Mouse (Mus musculus) left cerebral cortex, postnatal 25 days (tissue): ENCODE results near the gene Alpi. TPM values are rescaled to one million over a fixed set of nuclear protein-coding genes. Genes with fewer than 3 reads are reported as not detected.

Experiments used
- DNase-seq, 2 experiments: peaks; one replicate each; pipeline ENCODE4 v3.0.0; 2022; ENCODE audit warnings: low spot score in 2 of 2, mixed read lengths in 1 of 2
- intact Hi-C: fragments of 180-260 bp; cut with DNase I; formaldehyde crosslinking; loops from one replicate; pipeline ENCODE4 v1.15.1; 2025
- total RNA-seq, 2 experiments: library from RNA; stranded (reverse); gene quantifications; 2 replicates each; pipeline ENCODE4 v1.2.3; 2021

Alpi gene
- not detected for total RNA-seq

DNA sequence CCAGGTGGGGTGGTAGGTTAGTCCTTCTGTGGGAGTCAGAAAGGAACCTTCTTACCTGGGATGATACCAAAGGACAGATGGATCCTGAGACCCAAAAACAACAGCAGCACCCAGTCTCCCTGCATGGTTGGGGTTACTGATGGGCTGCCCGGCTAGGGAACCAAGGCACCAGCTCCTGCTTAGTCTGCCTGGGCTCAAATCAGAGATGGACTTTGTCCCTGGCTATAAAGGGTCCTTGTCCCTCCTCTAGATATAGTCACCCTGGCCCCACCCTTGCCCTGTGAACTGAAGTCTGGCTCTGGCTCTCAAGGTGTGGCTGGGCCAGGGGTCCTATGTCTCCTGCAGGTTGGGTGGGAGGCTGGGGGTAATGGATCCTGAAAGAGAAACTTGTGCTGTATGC lies at the start of gene Alpi:
Gene Alpi (minus strand): TSS at position 196 of the 400 bp plus-strand sequence.
- DNase-seq = no peak
- intact Hi-C loops = no loop called here

DNA sequence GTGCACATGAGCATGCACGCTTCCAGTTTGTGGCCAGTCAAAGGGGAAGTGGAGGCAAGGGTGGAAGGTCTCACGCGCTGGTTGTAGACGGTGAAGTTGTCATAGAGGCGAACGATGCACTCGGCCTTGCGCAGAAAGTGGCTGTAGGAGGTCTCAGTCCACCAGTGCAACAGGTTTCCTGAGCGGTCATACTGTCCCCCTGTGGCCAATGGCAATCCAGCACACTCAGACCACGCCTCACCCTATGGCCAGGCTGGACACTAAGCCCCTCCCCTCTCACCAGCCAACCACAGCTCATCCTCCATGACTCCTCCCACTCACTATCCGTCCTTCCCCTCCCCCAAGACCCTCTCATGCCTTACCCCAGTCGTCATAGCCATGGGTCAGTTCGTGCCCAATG lies 48.0 kb upstream of the Alpi start:
- intact Hi-C loops = no loop called here
- DNase-seq = no peak

DNA sequence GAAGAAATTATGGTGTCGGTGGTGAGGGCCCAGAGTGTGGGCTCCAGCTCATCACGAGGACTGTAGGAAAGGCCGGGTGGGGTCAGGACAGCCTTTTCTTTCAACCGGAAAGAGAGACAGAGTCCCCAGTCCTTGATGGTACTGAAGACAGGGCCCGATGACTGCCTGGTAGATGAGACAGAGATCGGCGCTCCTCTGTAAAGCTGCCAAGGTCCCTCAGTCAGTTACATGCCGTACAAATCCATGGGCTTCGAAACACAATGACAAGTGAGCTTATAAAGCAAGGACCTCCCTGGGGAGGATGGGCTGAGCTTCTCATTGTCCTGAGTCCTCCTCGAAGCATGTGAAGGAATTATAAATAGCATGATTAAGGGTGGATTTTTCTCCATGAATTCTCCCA lies 41.7 kb upstream of the Alpi start:
- no peak for DNase-seq
- intact Hi-C loops = no loop called here

DNA sequence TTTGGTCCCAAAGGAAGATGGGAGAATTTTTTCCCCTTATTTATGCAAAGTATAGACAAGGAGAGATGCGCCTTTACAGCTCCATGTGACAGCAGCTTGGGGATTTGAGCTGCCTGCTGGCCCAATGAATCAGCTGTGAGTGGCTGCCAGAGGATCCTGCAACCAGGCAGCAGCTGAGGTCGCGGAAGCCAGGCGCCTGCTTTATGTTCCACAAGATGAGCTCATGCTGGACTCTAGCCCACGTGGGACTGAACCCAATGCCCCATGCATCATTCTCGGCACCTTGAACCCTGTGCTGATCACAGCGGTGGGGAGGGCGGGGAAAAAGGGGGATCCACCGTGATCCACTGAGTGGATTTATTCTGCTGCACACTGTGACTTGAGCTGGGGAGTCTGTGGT lies 41.0 kb upstream of the Alpi start:
- intact Hi-C loops = no loop called here
- DNase-seq = peak in 1 of 2 experiments; percentile 9

DNA sequence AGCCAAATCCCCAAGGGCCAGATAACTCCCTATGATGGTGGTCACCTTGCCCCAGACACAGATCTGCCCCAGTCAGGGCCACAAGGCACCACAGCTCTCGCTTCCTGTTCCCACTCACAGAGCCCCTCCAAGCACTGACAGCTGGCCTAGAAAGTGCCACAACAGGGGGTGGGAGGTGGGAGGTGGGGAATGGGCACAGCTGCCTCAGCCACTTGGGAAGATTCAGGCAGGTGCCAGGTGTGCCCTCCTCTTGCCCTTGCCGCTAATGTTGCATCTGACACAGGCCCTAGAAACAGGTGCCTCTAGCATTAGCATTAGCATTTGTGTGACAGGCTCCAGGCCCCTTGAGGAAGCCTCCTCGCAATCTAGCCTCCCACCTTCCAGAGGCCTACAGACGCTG lies 40.1 kb upstream of the Alpi start:
- no peak for DNase-seq

DNA sequence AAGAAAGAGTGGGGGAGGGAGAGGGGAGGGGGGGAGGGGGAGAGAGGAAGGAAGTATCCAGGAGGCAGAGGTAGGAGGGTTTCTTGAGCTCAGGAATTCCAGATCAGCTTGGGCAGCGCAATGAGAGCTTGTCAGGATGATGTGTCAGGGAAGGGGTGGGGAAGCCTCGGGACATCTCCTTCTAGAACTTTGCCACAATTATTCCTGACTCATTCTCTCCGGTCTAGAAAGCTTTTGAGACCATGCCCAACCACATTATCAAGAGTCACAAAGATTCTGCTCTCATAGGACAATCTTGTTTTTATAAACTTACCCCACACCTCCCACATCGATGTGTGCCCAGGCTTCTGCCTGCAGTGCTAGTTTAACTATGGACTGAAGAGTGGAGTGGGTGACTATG lies 30.4 kb upstream of the Alpi start:
- intact Hi-C loops = no loop called here
- DNase-seq = no peak

More for the DNA sequence above, 40.1 kb upstream of the Alpi start:
- intact Hi-C loops = no loop called here

DNA sequence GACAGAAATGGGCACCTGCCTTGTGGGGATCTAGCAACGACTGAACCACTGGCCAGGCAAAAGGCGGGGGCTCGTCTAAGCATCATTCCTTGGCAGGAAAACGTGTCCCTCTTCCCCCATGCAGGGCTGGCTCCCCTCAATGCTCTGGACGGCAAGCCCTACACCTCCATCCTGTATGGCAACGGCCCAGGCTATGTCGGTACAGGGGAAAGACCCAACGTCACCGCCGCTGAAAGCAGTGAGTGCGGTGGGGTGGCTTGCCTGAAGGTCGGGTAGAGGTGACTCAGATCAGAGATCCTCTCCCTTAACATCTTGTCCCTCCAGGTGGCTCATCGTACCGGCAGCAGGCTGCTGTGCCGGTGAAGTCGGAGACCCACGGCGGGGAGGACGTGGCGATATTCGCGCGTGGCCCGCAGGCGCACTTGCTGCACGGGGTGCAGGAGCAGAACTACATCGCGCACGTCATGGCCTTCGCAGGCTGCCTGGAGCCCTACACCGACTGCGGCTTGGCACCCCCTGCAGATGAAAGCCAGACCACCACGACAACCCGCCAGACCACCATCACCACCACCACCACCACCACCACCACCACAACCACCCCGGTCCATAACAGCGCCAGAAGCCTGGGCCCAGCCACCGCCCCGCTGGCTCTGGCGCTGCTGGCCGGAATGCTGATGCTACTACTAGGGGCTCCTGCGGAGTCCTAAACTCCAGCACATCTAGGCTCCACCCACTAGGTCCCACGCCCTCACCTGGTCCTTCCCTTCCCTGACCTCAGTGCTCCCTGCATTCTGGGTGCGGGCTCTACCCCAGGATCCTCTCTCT lies 26.0 kb upstream of the Alpi start:
- intact Hi-C loops = no loop called here
- peak; percentile 41 to 55 for DNase-seq

DNA sequence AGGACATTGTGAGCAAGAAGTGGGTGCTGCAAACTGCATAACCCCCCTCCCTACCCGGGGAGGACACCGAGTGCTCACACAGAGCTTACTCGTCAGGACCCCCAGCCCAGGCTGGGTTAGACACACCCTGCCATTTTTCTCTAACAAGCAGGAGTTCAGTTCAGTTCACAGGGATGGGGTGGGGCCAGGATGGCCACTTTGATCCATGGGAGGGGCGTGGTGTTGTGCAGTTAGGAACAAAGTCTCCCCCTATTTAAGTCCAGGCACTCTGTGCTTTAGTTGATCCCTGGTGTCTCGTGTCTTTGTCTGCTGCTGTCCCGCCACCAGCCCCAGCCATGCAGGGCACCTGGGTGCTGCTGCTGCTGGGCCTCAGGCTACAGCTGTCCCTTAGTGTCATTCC lies 23.3 kb upstream of the Alpi start, which contains the start of gene Akp3:
Gene Akp3 (plus strand): TSS at position 301 of the 400 bp plus-strand sequence.
- DNase-seq = no peak
- intact Hi-C loops = no loop called here

DNA sequence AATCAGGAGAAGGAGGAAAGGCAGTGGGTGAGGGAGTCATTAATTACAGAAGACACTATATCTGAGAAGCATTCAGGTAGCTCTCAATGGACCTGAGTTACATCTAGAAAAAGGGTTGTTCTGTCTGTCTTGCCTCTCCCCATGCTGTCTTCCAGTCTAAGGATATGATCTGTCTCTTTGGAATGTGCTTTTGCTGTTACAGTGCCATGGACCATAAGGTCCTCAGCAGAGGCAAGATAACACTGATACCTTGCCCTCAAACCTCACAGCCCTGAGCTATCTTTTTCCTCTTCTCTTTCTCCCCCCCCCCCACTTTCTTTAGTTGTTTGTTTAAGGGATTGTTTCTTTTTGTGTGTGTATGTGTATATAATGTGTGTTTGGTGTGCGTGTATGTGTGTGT lies 13.4 kb upstream of the Alpi start:
- DNase-seq = no peak
- intact Hi-C loops = no loop called here

DNA sequence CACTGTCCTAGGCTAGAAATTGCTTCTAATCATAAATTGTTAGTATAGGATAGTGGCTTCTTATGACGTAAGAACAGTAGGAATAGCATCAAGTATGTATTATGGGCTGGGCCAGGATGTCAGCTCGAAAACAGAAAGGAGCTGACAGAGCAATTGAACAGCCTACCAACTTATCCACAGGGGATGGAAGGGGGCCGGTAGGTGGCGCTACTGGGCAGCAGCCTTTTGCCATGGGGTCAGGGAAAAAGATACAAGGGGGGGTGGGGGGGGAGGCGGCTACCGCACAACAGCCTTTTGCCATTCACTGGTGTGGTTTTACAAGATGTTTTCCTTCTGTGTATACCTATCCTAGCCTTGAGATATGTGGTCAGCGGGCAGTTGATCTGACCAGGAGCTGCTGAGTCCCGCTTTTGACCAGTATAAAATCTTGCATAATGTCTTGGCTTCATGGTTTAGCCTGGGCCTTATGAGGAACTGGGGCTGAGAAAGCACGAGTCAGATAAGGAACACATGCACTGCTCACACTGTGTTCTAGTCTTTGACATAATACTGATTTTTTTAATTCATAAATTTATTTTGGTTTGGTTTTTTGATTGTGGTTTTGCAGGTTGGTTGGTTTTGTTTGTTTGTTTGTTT lies 10.4 kb upstream of the Alpi start:
- intact Hi-C loops = no loop called here
- no peak for DNase-seq

DNA sequence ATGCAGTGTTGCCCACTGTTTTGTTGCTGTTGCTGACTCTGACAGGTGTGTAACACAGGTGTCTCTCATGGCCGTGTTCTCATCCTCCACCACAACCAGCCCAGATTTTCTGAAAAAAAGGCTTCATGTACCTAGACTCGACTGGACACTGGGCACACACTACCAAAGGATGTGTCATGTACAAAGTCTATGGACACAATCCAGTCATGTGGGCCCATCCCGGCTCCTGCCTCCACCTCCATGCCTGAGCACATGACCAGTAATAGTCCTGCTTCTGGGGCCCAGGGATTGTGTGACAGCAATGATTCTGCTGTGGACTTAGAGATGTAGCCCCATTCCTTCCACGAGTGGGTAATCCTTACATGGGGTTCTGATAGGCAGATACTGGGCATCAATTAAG lies 7.2 kb upstream of the Alpi start:
- DNase-seq = no peak

DNA sequence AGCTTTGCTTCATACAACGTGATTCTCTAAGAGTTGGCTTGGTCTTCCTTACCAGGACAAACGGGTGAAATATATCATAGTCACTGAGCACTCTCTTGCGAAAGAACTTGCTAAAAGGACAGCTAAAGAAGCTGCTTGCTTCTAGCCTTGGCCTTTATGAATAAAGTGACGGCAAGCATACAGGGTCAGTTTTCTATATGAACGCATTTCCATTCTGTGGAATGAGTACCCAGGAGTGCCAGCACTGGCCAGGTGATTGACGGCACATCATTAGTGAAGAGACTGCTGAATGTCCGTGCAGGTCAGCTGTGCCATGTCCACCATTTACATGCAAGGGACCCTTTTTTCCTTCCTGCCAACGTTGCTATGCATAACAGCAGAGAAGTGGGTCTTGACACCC lies 5.1 kb upstream of the Alpi start:
- DNase-seq = no peak
- intact Hi-C loops = no loop called here

More for the DNA sequence above, 7.2 kb upstream of the Alpi start:
- intact Hi-C loops = no loop called here

DNA sequence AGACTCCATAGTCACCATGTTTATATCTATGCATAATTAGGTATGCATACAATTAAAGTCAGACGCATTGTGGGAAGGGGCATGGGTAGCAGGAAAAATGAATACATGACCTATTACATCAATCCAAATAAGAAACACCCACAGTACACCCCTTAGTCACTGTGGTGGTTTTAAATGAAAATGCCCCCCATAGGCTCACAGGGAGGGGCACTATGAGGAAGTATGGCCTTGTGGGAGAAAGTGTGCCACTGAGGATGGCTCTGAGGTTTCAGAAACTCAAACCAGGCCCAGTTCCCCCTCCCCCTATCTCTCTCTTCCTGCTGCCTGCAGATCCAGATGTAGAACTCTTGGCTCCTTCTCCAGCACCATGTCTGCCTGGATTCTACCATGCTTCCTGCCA lies 2.5 kb upstream of the Alpi start:
- intact Hi-C loops = no loop called here
- DNase-seq = no peak

DNA sequence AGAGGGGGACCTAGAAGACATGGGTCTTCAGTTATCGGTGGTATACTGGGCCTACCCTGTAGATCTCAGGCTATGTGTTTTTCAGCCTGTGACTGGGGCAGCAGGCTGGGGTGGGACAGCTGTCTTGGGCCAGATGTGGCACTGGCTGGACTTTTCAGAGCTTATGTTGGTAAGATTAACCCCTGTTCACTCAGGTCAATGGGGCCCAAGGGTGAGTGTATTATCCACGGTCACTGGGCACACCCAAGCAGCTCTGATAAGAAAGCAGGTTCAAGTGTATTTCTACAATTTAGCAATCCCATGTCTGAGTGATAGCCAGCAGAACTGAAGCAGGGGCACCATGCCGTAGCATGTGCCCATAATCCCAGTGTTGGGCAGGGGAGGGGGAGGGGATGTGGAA lies 708 bp upstream of the Alpi start:
- intact Hi-C loops = no loop called here
- no peak for DNase-seq

DNA sequence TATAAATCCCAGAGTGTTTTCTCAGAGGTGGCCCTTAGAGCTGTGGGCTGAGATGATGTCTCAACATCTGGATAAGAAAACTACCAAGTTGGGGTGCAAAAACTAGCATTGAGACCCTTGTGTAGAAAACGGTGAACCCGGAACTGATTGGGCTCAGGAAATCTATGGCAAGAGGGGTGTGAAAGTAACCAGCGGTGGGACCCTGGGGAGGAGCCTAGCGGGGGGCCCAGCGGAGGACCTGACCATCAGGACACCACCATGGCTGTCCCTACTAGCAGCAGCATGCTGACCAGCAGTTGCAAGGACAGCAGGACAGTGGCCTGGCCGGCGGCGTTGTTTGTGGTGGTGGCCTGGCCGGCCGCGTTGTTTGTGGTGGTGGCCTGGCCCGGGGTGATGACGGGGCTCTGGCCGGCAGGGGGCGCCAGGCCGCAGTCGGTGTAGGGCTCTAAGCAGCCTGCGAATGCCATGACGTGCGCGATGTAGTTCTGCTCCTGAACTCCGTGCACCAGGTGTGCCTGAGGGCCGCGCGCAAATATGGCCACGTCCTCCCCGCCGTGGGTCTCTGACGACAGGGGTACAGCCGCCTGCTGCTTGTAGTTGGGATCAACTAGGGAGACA lies 2.9 kb downstream of the Alpi start:
- intact Hi-C loops = loop anchor here (1.0 kb wide), 1 partner anchor 89 kb away; no protein-coding TSS in a partner anchor
- peak; percentile 18 to 20 for DNase-seq

DNA sequence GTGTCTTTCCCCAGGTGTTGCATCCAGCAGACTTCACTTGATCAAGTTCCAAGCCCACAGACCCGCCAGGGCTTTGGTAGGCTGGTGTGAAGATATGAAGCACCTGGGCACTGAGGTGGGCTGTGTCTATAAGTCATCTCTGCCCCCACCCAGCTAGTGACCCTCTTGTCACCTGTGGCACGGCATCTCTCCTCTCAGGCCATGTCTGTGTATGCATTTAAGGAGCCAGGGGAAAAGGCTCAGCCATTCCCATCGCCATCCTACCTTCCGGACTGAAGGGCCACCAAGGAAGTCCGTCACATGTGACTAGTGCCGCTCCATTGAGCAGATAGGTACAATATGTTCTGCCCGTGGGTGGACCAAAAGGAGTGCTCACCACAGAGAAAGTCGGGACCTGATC lies 5.8 kb downstream of the Alpi start:
- DNase-seq = no peak
- intact Hi-C loops = no loop called here

DNA sequence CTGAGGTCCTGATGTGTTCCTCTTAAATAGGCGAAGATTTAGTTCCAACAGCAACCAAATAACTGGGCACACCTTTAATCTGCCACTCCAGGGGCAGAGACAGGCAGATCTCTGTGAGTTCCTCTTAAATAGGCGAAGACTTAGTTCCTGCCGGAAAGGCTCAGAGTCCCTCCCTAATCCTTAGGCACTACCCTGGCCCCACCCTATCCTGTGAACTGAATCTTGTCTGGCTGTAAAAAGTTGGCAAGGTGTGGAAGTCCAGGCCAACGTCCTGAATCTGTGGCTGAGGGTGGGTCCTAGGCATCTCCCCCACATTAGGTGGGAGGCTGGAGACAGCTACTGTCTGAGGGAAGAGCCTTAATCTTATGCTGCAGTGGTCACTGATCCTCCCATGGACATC lies 11.6 kb downstream of the Alpi start, which contains the start of gene Alppl2:
Gene Alppl2 (minus strand): TSS at position 101 of the 400 bp plus-strand sequence.
- no peak for DNase-seq

DNA sequence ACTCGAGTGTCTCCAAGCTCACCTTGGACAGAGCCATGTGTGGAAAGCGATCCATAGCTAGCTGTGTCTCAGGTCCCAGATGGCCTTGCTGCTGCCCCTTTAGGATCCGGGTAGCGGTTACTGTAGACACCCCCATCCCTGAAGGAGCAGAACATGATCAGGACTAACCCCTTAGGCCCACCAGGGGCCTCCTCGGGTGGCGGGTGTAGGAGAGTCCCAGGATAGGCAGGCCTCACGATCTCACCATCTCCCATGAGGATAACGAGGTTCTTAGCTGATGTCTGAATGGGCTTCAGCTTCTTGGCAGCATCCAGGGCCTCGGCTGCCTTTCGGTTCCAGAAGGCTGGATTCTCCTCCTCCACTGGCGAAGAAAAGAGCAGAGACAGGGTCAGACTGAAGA lies 12.2 kb downstream of the Alpi start:
- intact Hi-C loops = no loop called here
- DNase-seq = no peak

More for the DNA sequence above, 11.6 kb downstream of the Alpi start, which contains the start of gene Alppl2:
- intact Hi-C loops = no loop called here

DNA sequence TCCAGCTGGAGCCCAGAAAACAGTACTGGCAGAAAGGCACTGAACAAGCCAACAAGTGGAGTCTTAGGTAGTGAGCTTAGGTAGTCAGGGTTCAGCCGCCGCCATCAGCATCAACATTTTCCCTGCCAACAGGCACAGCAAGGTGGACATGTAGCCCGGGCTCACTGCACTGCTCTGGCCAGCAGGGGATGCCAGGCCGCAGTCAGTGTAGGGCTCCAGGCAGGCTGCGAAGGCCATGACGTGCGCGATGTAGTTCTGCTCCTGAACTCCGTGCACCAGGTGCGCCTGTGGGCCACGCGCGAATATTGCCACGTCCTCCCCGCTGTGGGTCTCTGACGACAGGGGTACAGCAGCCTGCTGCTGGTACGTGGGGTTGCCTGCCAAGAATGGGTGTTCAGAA lies 14.4 kb downstream of the Alpi start:
- intact Hi-C loops = no loop called here
- no peak for DNase-seq

DNA sequence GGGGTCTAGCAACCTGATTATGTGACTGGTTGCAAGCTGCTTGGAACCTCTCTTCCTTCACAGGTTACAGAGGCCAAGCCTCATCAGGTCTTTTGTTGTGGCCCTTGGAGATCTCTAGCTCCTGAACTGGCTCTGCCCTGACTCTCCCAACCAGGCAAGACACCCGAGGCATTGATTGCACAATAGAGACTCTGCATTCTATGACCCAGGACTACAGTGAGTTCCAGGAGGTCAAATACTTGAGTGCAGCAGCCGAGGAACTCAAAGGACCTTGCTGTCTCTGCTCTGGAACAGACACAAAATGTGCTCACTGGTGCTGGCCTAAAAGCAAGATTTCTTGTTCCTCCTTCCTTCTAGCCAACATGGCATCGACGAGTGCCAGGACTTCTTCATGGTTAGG lies 15.2 kb downstream of the Alpi start:
- intact Hi-C loops = no loop called here
- no peak for DNase-seq

DNA sequence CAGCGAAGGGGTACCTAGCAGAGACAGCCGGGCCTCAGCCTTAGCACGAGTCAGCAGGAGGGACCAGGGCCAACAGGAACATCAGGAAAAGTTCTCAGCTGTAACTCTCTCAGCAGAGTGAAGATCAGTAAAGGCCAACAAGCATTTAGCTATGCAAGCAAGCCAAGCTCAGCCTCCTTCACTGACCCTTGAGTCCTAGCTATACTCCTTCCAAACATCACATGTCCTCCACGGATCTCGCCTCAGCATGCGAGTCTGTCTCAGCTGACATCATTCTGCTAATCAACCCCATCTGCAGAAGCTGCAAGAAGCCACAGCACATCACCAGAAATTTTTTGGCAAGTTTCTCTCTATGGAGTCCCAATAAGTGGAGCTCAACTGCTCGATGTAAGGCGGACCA lies 27.6 kb downstream of the Alpi start:
- intact Hi-C loops = no loop called here
- no peak for DNase-seq
